Mouse (Mus musculus) thymus, adult 2 months (tissue): ENCODE data around the gene Wdpcp. TPM values are rescaled to one million over a fixed set of nuclear protein-coding genes. Genes with fewer than 3 reads are reported as not detected.

Experiments used
- DNase-seq: peaks from one replicate; pipeline ENCODE4 v3.0.0; 2021
- H3K27ac ChIP-seq: fragments of 200-500 bp; 2 replicates; pipeline ENCODE4 v1.5.1; 2012; ENCODE audit warnings: low read length, control low read depth; ENCODE audit not compliant: control insufficient read depth, insufficient read depth
- H3K27me3 ChIP-seq: fragments of 200-500 bp; 2 replicates; pipeline ENCODE4 v1.6.1; 2012; ENCODE audit warnings: mild to moderate bottlenecking, low read length, moderate library complexity, mixed read lengths; ENCODE audit not compliant: control insufficient read depth, insufficient read depth
- H3K36me3 ChIP-seq: fragments of 200-500 bp; 2 replicates; pipeline ENCODE4 v1.6.1; 2012; ENCODE audit warnings: mild to moderate bottlenecking, low read length, moderate library complexity; ENCODE audit not compliant: control insufficient read depth, insufficient read depth
- H3K4me1 ChIP-seq: fragments of 200-500 bp; replicated peaks from 2 replicates; pipeline ENCODE4 v1.6.1; 2012; ENCODE audit warnings: low read length; ENCODE audit not compliant: control insufficient read depth, insufficient read depth
- H3K4me3 ChIP-seq: fragments of 200-500 bp; 2 replicates; pipeline ENCODE4 v1.5.1; 2012; ENCODE audit warnings: mild to moderate bottlenecking, low read length, control low read depth, moderate library complexity; ENCODE audit not compliant: control insufficient read depth, insufficient read depth
- CTCF ChIP-seq: fragments of 200-500 bp; IDR thresholded peaks from 2 replicates; pipeline ENCODE4 v1.5.1; 2012; ENCODE audit warnings: mild to moderate bottlenecking, control low read depth, low read length, moderate library complexity, borderline replicate concordance; ENCODE audit not compliant: control insufficient read depth, poor library complexity, insufficient read depth; ENCODE audit errors: extremely low read depth
- POLR2A ChIP-seq: fragments of 200-500 bp; IDR thresholded peaks from 2 replicates; pipeline ENCODE4 v1.6.1; 2012; ENCODE audit warnings: mild to moderate bottlenecking, low read length, control low read depth, moderate library complexity; ENCODE audit not compliant: control insufficient read depth, poor library complexity, insufficient read depth; ENCODE audit errors: extremely low read depth
- WGBS: fragments of 180-500 bp; shearing (Covaris S2); methylation state at CpG from one replicate; pipeline ENCODE4 v1.1.7; 2018; 5-methylcytosine and 5-hydroxymethylcytosine counted together
- polyA plus RNA-seq: library from polyadenylated mRNA; depleted of rRNA; stranded (reverse); fragments of >200 nt; gene quantifications from 2 replicates; pipeline ENCODE4 v1.2.3, GENCODE M21; 2012

The Wdpcp gene
- polyA plus RNA-seq, 1 experiment = 2.7 TPM

DNA sequence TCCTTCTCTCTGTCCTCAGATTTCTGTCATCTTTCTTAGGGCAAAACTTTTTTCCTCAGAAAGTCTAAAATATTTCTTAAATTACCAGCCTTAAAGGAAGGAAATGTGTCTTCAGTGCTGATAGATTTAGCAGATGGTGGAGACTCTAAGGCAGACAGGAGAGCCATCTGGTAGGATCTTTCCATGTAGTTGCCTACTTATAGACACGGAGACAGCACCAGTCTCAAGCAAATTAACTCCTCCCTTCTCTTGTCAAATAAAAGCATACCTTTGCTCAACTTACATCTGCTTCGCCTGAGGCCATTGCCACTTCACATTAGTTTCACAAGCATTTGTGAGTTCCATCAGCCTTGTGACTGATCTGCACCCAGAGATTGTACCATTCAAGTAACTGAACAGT, 27.0 kb upstream of the Wdpcp start:
- 96% methylated on average over 2 of the region's 2 CpGs for WGBS
- TF ChIP-seq CTCF (no peak), POLR2A (no peak)
- no peaks in the 10 kb centered on the region for H3K4me1 ChIP-seq
- no peak overlapping the region for H3K4me3 ChIP-seq
- H3K27me3 ChIP-seq = no peaks in the 10 kb centered on the region
- no peak overlapping the region for H3K27ac ChIP-seq
- H3K36me3 ChIP-seq = no peaks in the 10 kb centered on the region
- no peak for DNase-seq

DNA sequence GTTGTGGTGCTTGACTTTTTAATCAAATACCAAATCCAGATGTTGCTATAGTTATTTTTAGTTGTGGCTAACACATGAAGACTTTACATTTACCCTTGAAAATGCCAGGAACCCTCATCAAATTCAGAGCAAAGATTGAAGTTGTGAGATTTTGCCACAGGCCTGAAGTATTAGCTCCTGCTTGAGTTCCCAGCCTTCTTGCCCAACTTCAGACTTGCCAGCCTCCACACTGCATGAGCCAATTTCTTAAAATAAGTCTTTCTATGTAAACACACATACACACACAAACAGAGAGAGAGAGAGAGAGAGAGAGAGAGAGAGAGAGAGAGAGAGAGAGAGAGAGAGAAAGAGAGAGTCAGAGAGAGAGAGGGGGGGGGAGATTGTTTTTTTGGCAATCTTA, 26.1 kb upstream of the Wdpcp start:
- Histone ChIP-seq H3K27me3 (no peaks in the 10 kb centered on the region), H3K4me1 (no peaks in the 10 kb centered on the region), H3K4me3 (no peak overlapping the region), H3K36me3 (no peaks in the 10 kb centered on the region), H3K27ac (no peak overlapping the region)
- DNase-seq = no peak
- TF ChIP-seq POLR2A = no peak
- TF ChIP-seq CTCF = no peak

DNA sequence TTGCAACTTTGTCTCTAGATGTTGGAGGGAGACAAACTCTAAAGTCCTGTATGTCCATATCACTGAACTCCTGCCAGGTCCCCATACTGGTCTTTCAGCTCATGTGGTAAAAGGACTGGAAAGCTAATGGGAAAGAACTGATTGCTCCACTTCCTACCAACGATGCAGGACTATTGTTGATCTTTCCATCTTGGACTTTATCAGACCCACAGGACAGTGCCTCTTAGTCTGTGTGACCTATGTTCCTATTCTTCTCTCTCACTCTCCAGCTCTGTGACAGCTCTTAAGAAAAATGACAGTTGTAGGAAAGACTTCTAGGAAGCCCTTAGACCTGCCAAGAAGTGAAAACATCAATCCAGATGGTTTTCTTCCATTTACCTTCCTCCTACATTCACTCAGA, 25.4 kb upstream of the Wdpcp start:
- H3K36me3 ChIP-seq = no peaks in the 10 kb centered on the region
- no peak overlapping the region for H3K4me3 ChIP-seq
- no peaks in the 10 kb centered on the region for H3K4me1 ChIP-seq
- no peak overlapping the region for H3K27ac ChIP-seq
- TF ChIP-seq CTCF (no peak), POLR2A (no peak)
- no peak for DNase-seq
- H3K27me3 ChIP-seq = no peaks in the 10 kb centered on the region
- WGBS = 93% methylated on average over 1 of the region's 1 CpGs

GRCm38 (mm10) chr11:21547518-21547917, 24.5 kb upstream of the Wdpcp start:
- Histone ChIP-seq H3K27me3 (no peaks in the 10 kb centered on the region), H3K36me3 (no peaks in the 10 kb centered on the region), H3K4me3 (no peak overlapping the region), H3K4me1 (no peaks in the 10 kb centered on the region), H3K27ac (no peak overlapping the region)
- no peak for TF ChIP-seq CTCF
- no peak for TF ChIP-seq POLR2A
- DNase-seq = no peak

GRCm38 (mm10) chr11:21549052-21549451, 23.0 kb upstream of the Wdpcp start:
- Histone ChIP-seq H3K4me1 (no peaks in the 10 kb centered on the region), H3K4me3 (no peak overlapping the region), H3K27me3 (no peaks in the 10 kb centered on the region), H3K27ac (no peak overlapping the region), H3K36me3 (no peaks in the 10 kb centered on the region)
- WGBS = 60% methylated on average over 2 of the region's 2 CpGs
- no peak for TF ChIP-seq POLR2A
- TF ChIP-seq CTCF = no peak
- DNase-seq = no peak

- Histone ChIP-seq H3K27me3 (no peaks in the 10 kb centered on the region), H3K4me1 (no peaks in the 10 kb centered on the region), H3K36me3 (no peaks in the 10 kb centered on the region), H3K4me3 (no peak overlapping the region), H3K27ac (no peak overlapping the region)
- 12% methylated on average over 4 of the region's 4 CpGs for WGBS
- TF ChIP-seq POLR2A (no peak), CTCF (no peak)
- no peak for DNase-seq
Observed at GRCm38 (mm10) chr11:21549754-21550153, 22.3 kb upstream of the Wdpcp start.

- no peaks in the 10 kb centered on the region for H3K4me1 ChIP-seq
Observed at GRCm38 (mm10) chr11:21550222-21551173, 21.5 kb upstream of the Wdpcp start.

More at GRCm38 (mm10) chr11:21550222-21551173, 21.5 kb upstream of the Wdpcp start:
- no peak overlapping the region for H3K27ac ChIP-seq
- 92% methylated on average over 12 of the region's 12 CpGs for WGBS
- no peaks in the 10 kb centered on the region for H3K36me3 ChIP-seq
- DNase-seq = no peak
- H3K27me3 ChIP-seq = no peaks in the 10 kb centered on the region
- H3K4me3 ChIP-seq = no peak overlapping the region
- TF ChIP-seq CTCF (no peak), POLR2A (no peak)
